Mouse (Mus musculus): ENCODE measurements around the gene Lgals3bp.

DNA sequence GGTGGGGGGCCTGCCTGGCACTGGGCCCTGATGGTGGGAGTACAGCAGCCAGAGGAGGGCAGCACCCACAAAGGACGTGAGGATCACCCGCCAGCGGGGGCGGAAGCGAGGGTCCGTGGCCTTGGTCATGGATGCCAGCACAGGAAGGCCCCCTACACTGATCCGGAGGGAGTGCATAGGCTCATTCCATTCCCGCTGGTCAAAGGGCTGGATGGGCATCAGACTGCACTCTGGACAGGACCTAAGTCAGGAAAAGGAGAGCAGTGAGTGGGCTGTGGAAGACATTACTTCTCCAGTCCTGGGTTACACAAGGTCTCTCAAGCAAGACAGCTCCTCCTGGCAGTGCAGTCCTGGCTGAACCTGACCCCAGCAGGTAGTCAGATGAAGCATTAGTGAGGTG, 9.4 kb upstream of the Lgals3bp start:
- TF ChIP-seq CTCF (IDR thresholded peaks at IDR 0.05; ENCODE audit: extremely low read depth, insufficient read depth, insufficient read length, insufficient replicate concordance) (no peak), POLR2A (IDR thresholded peaks at IDR 0.05; ENCODE audit: low read depth, low read length) (no peak)
